Mouse (Mus musculus) liver, embryonic 14.5 days (tissue): ENCODE data around the gene Ppm1k.

Source experiments
- CTCF ChIP-seq: IDR thresholded peaks from 2 replicates; pipeline ENCODE4 v1.5.1; 2016; ENCODE audit warnings: antibody characterized with exemption, low read depth, control low read depth
- EP300 ChIP-seq: IDR thresholded peaks from 2 replicates; pipeline ENCODE4 v1.6.1; 2016; ENCODE audit warnings: antibody characterized with exemption, low read depth

DNA sequence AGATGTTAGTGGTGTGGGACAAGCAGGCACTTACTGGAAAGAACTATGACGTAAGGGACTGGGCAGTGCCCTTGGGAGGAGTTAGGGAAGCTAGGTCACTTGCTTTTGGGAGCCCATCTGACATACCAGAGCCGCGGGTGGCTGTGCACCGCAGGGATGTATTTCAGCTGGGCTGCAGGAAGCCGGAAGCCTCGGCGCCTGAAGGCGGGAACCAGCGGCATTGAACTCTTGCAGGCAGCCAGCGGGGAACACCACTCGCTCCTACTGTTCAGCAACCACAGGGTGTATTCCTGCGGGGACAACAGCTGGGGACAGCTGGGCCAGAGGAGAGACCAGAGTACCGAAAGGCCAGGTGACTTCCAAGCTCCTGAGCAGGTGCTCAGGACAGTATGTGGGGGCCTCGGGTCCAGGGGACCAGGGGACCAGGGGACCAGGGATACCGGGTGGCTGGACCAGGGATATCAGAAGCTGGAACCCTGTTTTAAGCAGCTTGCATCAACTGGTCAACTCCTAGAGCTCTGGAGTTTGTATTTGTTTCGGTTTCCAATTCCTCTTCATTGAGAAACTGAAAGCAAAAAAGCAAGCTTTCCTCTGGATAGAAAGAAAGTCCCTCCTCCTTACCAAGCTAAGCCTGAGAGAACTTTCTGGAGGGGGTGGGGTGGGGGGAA lies 45.7 kb upstream of the Ppm1k start, which contains the start of gene Herc6:
- TF ChIP-seq EP300 = no peak
- no peak for TF ChIP-seq CTCF
